Mouse (Mus musculus) heart, adult 2 months (tissue): ENCODE results near the gene Hcfc2.

ENCODE experiments used
- CTCF ChIP-seq: fragments of 200-600 bp; IDR thresholded peaks from 2 replicates; pipeline ENCODE4 v1.8.1; 2022; ENCODE audit warnings: antibody characterized with exemption, mild to moderate bottlenecking, moderate library complexity
- POLR2A ChIP-seq: fragments of 200-500 bp; IDR thresholded peaks from 2 replicates; pipeline ENCODE4 v1.6.1; 2011; ENCODE audit warnings: mild to moderate bottlenecking, low read depth, low read length, control low read depth; ENCODE audit not compliant: insufficient read depth

- no peak for TF ChIP-seq CTCF
- TF ChIP-seq POLR2A: no peak
Observed at GRCm38 (mm10) chr10:82696453-82697079, 606 bp downstream of the Hcfc2 start.
